Mouse (Mus musculus): ENCODE measurements around the gene Leng1.

Gene Leng1

GRCm38 (mm10) chr7:3692987-3693808, 27.6 kb upstream of the Leng1 start, which contains the start of gene Mboat7:
Gene Mboat7, minus strand, starts transcription at chr7:3693523.
- intact Hi-C loops (cut with DNase I): no loop called here

DNA sequence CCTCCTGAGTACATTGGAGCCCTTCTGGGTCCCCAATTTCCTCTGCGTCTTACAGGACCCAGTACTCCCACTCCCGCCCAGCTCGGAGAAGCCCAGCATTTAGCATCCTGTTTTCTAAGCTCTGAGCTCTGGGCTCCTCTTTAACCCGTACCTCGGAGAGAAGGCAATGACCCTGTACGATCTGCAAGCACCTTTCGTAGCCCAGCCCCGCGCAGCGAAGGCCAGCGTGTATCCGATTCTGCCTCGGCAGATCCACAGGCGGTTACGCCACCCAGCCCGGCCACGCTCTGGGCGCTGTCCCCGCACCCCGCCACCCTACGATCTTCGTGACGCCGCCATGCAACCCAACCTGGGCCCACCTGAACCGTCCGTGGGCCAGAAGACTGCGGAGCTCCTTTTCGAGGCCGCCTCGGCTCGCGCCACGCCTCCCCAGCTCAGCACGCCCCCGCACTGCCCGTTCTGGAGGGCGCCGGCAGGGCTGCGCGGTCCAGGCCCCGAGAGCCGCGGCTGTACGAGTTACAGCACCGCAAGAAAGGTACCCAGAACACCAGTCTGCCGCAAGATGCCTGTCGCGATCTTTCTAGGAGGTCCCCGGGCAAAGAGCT, 26.8 kb upstream of the Leng1 start, which contains the start of gene Tsen34:
Gene Tsen34, plus strand, starts transcription at position 482 of the 605 bp plus-strand sequence.
- intact Hi-C loops (cut with DNase I): no loop called here

GRCm38 (mm10) chr7:3691919-3692318, 26.3 kb upstream of the Leng1 start:
- intact Hi-C loops (cut with DNase I): no loop called here

DNA sequence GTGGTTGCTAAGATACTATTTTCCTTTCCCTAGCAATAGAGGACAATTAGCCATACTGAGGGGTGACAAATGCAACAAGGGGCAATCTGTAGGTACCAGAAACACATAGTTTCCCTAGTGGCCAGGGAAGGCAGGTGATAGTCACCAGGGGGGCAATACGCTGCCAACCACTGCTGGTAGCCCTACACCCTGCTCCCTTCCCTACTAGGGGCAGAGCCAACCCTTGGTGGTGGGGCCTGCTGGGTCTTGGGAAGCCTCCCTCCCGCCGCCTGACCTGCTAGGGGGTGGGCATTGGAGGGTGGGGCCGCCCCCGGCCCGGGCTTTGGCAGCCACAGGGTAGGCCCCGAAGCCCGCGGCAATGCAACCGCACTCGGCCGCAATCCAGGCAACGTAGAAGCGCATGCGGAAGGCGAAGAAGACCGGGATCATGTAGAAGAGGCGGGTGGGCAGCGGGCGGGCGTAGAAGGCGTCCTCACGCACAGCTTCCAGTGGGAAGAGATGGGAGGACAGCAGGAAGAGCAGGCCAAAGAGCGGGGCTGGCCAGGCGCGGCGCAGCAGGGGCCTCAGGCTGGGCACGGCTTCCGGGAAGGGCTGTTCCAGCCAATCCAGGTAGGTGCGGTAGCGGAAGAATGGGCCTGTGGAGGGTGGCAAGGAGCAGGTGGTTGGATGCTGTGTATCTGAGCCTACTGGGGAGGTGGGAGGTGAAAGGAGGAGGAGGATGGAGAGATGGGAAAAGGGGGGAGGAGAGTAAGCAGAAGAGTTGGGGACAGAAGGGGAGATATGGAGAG, 20.0 kb upstream of the Leng1 start:
- intact Hi-C loops (cut with DNase I): no loop called here

- intact Hi-C loops (cut with DNase I): no loop called here
Measured at GRCm38 (mm10) chr7:3684698-3685097, 19.1 kb upstream of the Leng1 start.

GRCm38 (mm10) chr7:3683908-3684550, 18.4 kb upstream of the Leng1 start:
- intact Hi-C loops (cut with DNase I): no loop called here

GRCm38 (mm10) chr7:3677342-3677741, 11.7 kb upstream of the Leng1 start, which contains the start of gene Tmc4:
Gene Tmc4, minus strand, starts transcription at chr7:3677553.
- intact Hi-C loops (cut with DNase I): loop anchor here (10.0 kb wide), 1 partner anchor 227 kb away; no protein-coding TSS in a partner anchor

DNA sequence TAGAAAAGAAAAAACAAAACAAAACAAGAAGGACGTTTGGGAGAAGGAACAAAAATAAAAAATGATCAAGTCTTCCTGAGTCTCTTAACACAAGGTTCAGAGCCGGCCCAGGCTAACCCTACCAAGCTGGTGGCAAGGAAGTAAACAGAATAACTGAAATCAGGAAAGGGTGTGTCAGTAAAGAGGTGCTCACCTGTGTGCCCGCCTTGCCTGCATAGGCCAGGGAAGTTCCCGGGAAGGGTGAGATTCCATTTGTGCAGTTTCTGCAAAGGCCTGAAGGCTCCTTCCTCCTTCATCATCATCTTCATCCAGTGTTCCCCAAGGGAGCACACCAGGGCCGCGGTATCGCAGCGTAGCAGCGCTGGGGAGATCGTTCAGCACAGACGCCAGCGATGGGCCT, 10.7 kb upstream of the Leng1 start:
- intact Hi-C loops (cut with DNase I): loop anchor here (10.0 kb wide), 1 partner anchor 228 kb away; no protein-coding TSS in a partner anchor

DNA sequence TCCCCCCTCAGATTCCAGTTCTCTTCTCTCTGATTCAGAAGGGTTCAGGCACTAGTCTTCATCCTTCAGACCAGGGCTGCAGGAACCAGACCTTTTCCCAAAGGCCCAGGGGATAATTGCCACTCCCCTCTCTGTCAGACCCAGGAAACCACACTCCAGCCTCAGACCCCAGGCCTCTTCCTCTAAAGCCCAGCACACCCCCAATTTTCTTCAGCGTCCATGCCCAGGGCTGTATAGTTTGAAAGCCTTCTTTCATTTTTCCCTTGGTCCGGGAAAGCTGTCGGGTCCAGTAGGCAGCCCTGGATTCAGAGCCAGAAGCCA, 9.5 kb upstream of the Leng1 start:
- intact Hi-C loops (cut with DNase I): loop anchor here (10.0 kb wide), 1 partner anchor 230 kb away; no protein-coding TSS in a partner anchor

- intact Hi-C loops (cut with DNase I): loop anchor here (10.0 kb wide), 1 partner anchor 230 kb away; no protein-coding TSS in a partner anchor
Measured at GRCm38 (mm10) chr7:3674507-3675227, 9.0 kb upstream of the Leng1 start.

DNA sequence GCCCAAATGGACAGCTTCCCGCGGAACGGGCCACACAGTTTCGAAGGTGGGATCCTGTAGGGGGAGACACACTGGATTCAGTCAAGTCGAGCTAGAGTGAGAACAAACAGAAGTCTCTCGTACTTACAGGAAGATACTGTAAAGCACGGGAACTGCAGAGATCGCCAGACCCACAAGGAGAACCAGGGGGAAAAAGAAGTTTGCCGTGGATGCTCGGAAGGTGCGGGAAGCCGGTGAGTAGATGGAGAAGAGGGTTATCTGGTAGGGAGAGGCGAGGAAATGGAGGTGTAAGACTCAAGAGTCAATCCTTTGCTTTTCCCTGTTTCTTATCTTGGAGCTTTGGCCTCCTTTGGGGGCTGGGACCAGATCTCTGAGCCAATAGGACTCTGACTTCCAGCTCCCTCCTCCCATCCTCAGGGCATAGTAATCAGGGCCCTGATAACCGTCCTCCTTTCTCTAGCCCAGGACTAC, 1.3 kb upstream of the Leng1 start:
- intact Hi-C loops (cut with DNase I): no loop called here

DNA sequence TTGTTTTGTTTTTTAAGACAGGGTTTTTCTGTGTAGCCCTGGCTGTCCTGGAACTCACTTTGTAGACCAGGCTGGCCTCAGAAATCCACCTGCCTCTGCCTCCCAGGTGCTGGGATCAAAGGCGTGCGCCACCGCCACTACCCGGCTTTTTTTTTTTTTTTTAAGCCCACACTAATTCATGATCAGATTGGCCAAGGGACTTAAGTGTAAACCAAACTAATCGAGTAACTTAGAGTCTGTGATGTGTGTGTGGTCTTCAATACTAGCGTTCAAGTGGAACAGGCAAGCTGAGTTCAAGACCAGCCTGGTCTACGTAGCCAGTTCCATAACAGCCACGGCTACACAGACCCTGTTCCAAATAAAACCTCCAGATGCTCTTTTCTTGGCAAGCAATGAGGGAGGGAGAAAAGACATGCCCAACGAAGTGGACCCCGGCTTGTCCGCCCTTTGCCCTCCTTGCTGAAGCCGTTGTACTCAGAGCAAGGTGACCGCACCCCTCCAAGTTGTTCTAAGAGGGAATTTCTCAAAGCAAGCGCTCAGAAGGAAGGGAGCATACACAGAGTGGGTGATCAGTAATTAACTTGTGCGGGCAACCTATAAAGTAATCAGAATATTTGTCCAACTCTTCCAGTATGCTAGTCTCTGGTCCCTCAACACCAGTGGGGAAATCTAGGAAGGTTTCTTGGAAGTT, 971 bp downstream of the Leng1 start:
- intact Hi-C loops (cut with DNase I): loop anchor here (1.0 kb wide), 1 partner anchor 19 kb away; the partner anchor contains the start of gene Cnot3

GRCm38 (mm10) chr7:3658578-3658977, 7.1 kb downstream of the Leng1 start:
- intact Hi-C loops (cut with DNase I): no loop called here

- intact Hi-C loops (cut with DNase I): no loop called here
Measured at GRCm38 (mm10) chr7:3656966-3657365, 8.7 kb downstream of the Leng1 start.

GRCm38 (mm10) chr7:3646641-3647040, 19.0 kb downstream of the Leng1 start:
- intact Hi-C loops (cut with DNase I): no loop called here

- intact Hi-C loops (cut with DNase I): no loop called here
Measured at GRCm38 (mm10) chr7:3646188-3646587, 19.5 kb downstream of the Leng1 start.

- intact Hi-C loops (cut with DNase I): loop anchor here (1.0 kb wide), 1 partner anchor 20 kb away; the partner anchor contains the start of gene Leng1
Measured at GRCm38 (mm10) chr7:3645488-3646025, 20.1 kb downstream of the Leng1 start.

- intact Hi-C loops (cut with DNase I): loop anchor here (1.0 kb wide), 1 partner anchor 20 kb away; the partner anchor contains the start of gene Leng1
Measured at GRCm38 (mm10) chr7:3644672-3645487, 20.8 kb downstream of the Leng1 start, which contains the start of gene Cnot3. Gene Cnot3, plus strand, starts transcription at chr7:3645268.
